Mouse (Mus musculus): Measurements from ENCODE around the gene Zfp704. TPM values are rescaled to one million over a fixed set of nuclear protein-coding genes. Genes with fewer than 3 reads are reported as not detected.

The Zfp704 gene
- total RNA-seq (2023): 1 to 10 TPM; 5.5 to 6.1 TPM

DNA sequence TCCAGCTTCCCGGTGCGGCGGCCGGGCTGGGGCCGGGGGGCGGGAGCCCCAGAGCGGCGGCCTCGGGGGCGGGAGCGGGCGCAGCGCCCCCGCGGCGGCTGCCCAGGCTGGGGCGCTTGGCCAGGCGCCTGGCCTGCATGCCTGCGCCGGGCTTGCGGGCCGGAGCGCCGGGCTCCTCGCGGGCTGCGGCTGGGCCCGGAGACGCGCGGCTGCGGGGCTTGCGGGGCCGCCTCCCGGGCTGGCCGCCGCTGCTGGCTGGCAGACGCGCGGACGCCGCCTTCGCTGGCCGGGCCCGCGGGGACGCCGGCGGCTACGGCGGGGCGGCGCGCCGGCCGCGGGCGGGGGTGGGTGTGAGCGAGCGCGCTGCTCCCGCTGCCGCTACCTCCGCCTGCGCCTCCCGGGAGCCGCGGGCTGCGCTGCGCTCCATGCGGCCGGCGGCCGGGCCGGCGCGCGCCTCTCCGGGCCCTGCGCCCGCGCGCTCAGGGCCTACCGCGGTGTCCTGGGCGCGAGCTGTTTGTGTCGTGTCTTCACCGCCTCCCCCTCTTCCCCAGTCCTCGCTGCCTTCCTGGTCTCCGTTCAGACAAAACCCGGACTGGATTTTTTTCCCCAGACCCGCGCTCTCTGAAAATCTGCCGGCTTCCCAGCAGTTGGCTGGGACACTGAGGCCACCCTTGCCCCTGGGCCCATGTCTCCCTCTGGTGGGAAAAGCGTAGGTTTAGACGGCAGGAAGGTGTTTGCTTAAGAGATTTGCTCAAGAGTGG is at the start of gene Zfp704:
Gene Zfp704, minus strand, starts transcription at position 505 of the 761 bp plus-strand sequence.

Measured in monocyte, adult 59 days (primary cell).